Mouse (Mus musculus) regulatory T cell (primary cell): ENCODE measurements around the gene Gm17617.
"Not testable (repeated sequence)": the region's sequence is repeated elsewhere in the genome, so short reads cannot be mapped to it uniquely, and the experiment has no call there.

Experiments
- in situ Hi-C: fragments of 300-600 bp; cut with MboI, MseI; formaldehyde crosslinking; loops from one replicate; pipeline ENCODE4 v1.15.1; 2025; ENCODE audit warnings: high pct_unique_total_duplicates

The Gm17617 gene

DNA sequence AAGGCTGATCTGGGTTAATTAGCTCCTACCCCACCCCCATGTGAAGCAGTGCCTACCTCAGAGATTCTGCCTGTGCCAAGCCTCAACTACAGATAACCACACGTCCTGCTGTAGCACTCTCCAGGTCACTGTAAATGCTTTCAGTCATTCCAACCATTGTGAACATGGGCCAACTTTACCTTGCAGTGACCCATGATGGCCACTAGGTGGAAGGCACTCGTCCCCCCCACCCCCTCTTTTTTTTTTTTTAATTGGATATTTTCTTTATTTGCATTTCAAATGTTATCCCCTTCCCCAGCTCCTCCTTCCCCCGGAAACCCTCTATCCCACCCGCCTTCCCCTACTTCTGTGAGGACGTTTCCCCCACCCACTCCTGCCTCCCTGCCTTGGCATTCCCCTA lies 2.0 kb upstream of the Gm17617 start:
- in situ Hi-C loops, result loop anchor here (5.0 kb wide), 1 partner anchor 42 kb away; no protein-coding TSS in a partner anchor

DNA sequence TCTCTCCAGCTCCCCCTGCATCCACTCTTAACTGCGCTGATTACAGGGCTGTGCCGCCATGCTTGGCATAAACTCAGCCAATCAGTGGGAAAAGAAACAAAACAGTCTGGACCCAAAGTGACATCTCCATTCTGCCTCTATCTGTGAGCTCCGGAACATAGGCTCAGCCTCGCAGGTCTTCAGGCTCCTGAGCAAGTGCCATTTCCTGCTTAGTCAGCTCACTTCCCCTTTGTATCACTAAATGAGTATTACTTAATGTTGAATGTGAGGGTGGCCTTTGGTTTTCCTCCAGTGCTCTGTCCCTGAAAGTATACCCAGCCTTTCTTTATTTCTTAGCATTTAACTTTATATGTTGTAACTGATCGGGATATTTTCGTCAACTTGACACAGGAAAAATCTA lies 8.4 kb downstream of the Gm17617 start:
- in situ Hi-C loops, result loop anchor here (10.0 kb wide), 1 partner anchor 180 kb away; no protein-coding TSS in a partner anchor

- in situ Hi-C loops, result no loop called here
Observed at GRCm38 (mm10) chr13:55114375-55114774, 19.0 kb downstream of the Gm17617 start.

DNA sequence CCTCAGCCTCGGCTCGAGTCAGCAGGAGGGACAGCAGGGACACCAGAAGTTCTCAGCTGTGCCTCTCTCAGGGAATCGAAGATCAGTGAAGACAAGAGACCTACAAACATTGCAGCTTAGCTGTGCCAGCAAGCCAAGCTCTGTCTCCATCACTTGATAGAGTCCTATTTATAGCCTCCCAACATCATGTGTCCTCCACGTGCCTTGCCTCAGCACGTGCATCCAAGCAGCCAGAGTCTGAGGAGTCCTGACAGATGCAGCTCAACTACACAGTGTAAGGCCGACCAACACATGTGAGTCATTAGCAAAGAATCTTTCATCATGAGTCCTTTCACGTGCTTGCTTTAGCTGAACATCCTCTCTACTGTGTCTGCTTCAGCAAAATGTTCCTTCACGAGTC lies 25.7 kb downstream of the Gm17617 start:
- in situ Hi-C loops, result loop anchor here (5.0 kb wide), 1 partner anchor 415 kb away; the partner anchor contains the start of gene Rnf44

DNA sequence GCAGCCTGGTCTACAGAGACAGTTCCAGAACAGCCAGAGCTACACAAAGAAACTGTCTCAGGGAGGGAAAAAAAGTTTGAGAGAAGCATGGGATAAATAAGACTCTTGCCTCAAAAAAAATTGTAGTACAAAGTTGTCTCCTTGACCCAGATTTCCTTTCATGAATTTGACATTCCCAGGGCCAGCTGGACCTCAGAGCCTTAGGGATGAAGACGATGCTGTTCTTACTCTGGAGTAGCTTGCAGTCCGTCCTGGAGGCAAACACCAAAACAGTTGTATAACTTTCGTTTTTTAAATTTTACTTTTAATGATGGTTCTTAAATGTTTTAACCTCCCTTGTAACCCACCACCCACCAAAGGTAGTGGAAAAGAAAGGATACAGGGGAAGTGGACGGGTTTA lies 26.2 kb downstream of the Gm17617 start:
- in situ Hi-C loops, result loop anchor here (5.0 kb wide), 1 partner anchor 415 kb away; the partner anchor contains the start of gene Rnf44

- in situ Hi-C loops, result loop anchor here (5.0 kb wide), 1 partner anchor 414 kb away; the partner anchor contains the start of gene Rnf44
Observed at GRCm38 (mm10) chr13:55105953-55106691, 27.2 kb downstream of the Gm17617 start.

- in situ Hi-C loops, result loop anchor here (5.0 kb wide), 1 partner anchor 413 kb away; the partner anchor contains the start of gene Rnf44
Observed at GRCm38 (mm10) chr13:55105045-55105952, 28.0 kb downstream of the Gm17617 start, which contains the start of gene Zfp346. Gene Zfp346 (plus strand): TSS chr13:55105311.

GRCm38 (mm10) chr13:55103351-55103750 lies 30.0 kb downstream of the Gm17617 start:
- in situ Hi-C loops, result no loop called here

- in situ Hi-C loops, result no loop called here
Observed at GRCm38 (mm10) chr13:55102366-55102765, 31.0 kb downstream of the Gm17617 start.

- in situ Hi-C loops, result no loop called here
Observed at GRCm38 (mm10) chr13:55101627-55102026, 31.7 kb downstream of the Gm17617 start.

DNA sequence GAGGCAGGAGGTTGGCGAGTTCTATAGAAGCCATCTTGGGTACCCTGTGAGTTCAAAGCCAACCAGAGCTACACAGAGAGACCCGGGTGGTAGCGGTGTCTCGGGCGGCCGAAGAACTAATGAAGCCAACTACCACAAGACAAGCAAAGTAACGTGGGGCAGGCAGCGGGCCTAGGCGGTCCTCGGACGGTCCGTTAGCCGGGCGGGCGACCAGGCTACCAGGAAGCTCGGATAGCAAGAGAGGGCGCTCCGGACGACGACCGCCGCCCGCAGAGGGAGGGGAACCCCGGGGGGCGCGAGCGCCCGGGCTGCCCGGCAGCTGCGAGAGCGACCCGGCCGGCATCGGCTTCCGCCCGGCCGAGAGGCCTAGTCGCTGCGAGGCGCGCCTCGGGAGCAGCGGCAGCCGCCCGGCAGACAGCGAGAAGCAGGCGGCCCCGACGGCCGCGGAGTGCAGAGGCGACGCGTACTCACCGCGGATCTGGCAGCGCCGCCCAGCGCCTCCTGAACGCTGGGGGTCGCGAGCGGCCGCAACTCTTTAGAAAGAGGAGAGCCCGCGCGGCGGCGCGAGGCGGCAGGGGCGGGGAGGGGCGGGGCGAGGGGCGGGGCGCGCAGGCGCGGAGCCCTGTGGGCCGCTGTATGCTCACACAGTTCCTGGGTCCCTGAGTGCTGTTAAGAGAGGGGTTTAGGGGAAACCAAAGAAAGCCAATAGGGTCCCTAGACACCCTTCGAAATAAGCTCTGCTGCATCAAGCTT lies 33.4 kb downstream of the Gm17617 start, which contains the start of gene Uimc1:
Uimc1 (minus strand) TSS at position 575 of the 753 bp plus-strand sequence.
- in situ Hi-C loops, result no loop called here

DNA sequence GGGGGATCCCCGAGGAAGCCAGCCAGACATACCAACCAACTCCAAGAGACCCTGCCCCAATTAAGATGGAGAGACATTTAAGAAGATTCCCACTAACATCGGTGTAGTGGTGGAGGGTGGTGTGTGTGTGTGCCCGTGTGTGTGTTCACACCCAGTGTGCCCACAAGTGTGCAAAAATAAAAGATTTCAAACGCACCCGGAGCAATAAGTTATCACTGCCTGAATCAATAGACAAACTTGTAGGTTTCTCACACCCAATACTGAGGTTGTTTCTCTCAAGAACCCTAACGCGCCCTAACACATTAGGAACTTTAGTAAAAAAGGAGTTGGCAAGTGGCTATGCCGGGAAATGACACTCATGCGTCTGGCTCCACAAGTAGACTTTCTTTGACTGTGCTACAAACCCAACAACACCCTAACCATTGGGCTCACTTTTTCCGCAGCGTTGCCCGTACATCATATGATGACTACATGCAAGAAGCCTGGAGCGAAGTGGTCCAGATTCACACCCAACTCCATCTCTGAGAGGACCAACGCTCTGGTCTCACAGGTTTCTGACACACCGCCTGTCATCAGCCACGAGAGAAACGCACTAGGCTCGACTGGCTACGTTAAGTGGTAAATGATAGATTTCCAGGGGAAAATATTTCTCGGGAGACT lies 34.2 kb downstream of the Gm17617 start:
- in situ Hi-C loops, result no loop called here

DNA sequence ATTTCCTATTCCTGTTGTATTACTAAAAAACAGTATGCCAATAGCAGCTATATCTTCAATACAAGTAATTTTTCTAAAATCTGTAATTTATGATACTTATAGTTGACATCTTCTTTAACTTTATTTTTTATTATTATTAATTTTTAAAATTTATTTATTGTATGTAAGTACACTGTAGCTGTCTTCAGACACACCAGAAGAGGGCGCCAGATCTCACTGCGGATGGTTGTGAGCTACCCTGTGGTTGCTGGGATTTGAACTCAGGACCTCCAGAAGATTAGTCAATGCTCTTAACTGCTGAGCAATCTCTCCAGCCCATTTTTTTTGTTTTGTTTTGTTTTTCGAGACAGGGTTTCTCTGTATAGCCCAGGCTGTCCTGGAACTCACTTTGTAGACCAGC lies 35.5 kb downstream of the Gm17617 start:
- in situ Hi-C loops, result not testable (repeated sequence)

- in situ Hi-C loops, result no loop called here
Observed at GRCm38 (mm10) chr13:55092588-55092987, 40.8 kb downstream of the Gm17617 start.
